Mouse (Mus musculus) frontal cortex, postnatal 10 days (tissue): ENCODE measurements around the gene Cyth4.
A peak's percentile ranks its signal among the peaks of the same experiment; 100 is the strongest.

ENCODE experiments used
- DNase-seq, 2 experiments: peaks; one replicate each; pipeline ENCODE4 v3.0.0; 2022; ENCODE audit warnings: low spot score in 2 of 2, mixed read lengths in 1 of 2

Gene Cyth4

GRCm38 (mm10) chr15:78616973-78617372 is 20.1 kb downstream of the Cyth4 start:
- DNase-seq, result no peak

- peak in 1 of 2 experiments; percentile 81 for DNase-seq
These were observed 26.6 kb downstream of the Cyth4 start for GRCm38 (mm10) chr15:78623426-78623825.

GRCm38 (mm10) chr15:78624431-78624950 is 27.6 kb downstream of the Cyth4 start:
- DNase-seq, result peak; percentile 51 to 57

- DNase-seq, result no peak
These were observed 28.1 kb downstream of the Cyth4 start for GRCm38 (mm10) chr15:78624961-78625360.

GRCm38 (mm10) chr15:78626285-78626684 is 29.4 kb downstream of the Cyth4 start:
- no peak for DNase-seq

- DNase-seq, result no peak
These were observed 35.5 kb downstream of the Cyth4 start for GRCm38 (mm10) chr15:78632387-78632786.

- DNase-seq, result no peak
These were observed 36.6 kb downstream of the Cyth4 start for GRCm38 (mm10) chr15:78633413-78633812.

- peak; percentile 66 to 67 for DNase-seq
These were observed 37.4 kb downstream of the Cyth4 start for GRCm38 (mm10) chr15:78634095-78634737.

- no peak for DNase-seq
These were observed 38.4 kb downstream of the Cyth4 start for GRCm38 (mm10) chr15:78635231-78635630.

GRCm38 (mm10) chr15:78643633-78644032 is 46.8 kb downstream of the Cyth4 start:
- DNase-seq, result no peak

GRCm38 (mm10) chr15:78644606-78645005 is 47.8 kb downstream of the Cyth4 start:
- DNase-seq, result no peak

GRCm38 (mm10) chr15:78647746-78648145 is 50.9 kb downstream of the Cyth4 start:
- DNase-seq, result no peak

- no peak for DNase-seq
These were observed 54.3 kb downstream of the Cyth4 start for GRCm38 (mm10) chr15:78651169-78651568.

- DNase-seq, result no peak
These were observed 67.4 kb downstream of the Cyth4 start for GRCm38 (mm10) chr15:78664268-78664667.

- DNase-seq, result no peak
These were observed 72.5 kb downstream of the Cyth4 start for GRCm38 (mm10) chr15:78669221-78669871.

GRCm38 (mm10) chr15:78670341-78670740 is 73.5 kb downstream of the Cyth4 start:
- DNase-seq, result peak; percentile 55 to 67
